Mouse (Mus musculus) embryo, embryonic 9.5 days (tissue): ENCODE measurements around the gene Anapc13.

Source experiments
- DNase-seq: peaks from one replicate; pipeline ENCODE4 v3.0.0-alpha.2; 2017; ENCODE audit errors: extremely low spot score

Anapc13 gene

GRCm38 (mm10) chr9:102625983-102626838 lies at the start of gene Anapc13, which contains the start of gene Cep63:
Gene Anapc13 (plus strand): TSS chr9:102626296.
Gene Cep63 (minus strand): TSS chr9:102626534.
- peak; percentile 98 for DNase-seq

GRCm38 (mm10) chr9:102577480-102577879 lies 48.6 kb upstream of the Anapc13 start:
- DNase-seq: no peak

- DNase-seq: no peak
Observed at GRCm38 (mm10) chr9:102581921-102582469, 44.1 kb upstream of the Anapc13 start.

- no peak for DNase-seq
Observed at GRCm38 (mm10) chr9:102587347-102587746, 38.7 kb upstream of the Anapc13 start.

GRCm38 (mm10) chr9:102594667-102595393 lies 31.3 kb upstream of the Anapc13 start:
- no peak for DNase-seq

GRCm38 (mm10) chr9:102595662-102596436 lies 30.2 kb upstream of the Anapc13 start:
- DNase-seq: no peak

GRCm38 (mm10) chr9:102601187-102601586 lies 24.9 kb upstream of the Anapc13 start:
- DNase-seq: no peak

GRCm38 (mm10) chr9:102601666-102602065 lies 24.4 kb upstream of the Anapc13 start:
- DNase-seq: no peak

- DNase-seq: no peak
Observed at GRCm38 (mm10) chr9:102605162-102605561, 20.9 kb upstream of the Anapc13 start.

- DNase-seq: no peak
Observed at GRCm38 (mm10) chr9:102607471-102607870, 18.6 kb upstream of the Anapc13 start.

GRCm38 (mm10) chr9:102609221-102609620 lies 16.9 kb upstream of the Anapc13 start:
- DNase-seq: no peak

- no peak for DNase-seq
Observed at GRCm38 (mm10) chr9:102615071-102615470, 11.0 kb upstream of the Anapc13 start.

- no peak for DNase-seq
Observed at GRCm38 (mm10) chr9:102616267-102616666, 9.8 kb upstream of the Anapc13 start.

- no peak for DNase-seq
Observed at GRCm38 (mm10) chr9:102621385-102621784, 4.7 kb upstream of the Anapc13 start.

- DNase-seq: peak; percentile 52
Observed at GRCm38 (mm10) chr9:102622192-102622857, 3.8 kb upstream of the Anapc13 start.

- no peak for DNase-seq
Observed at GRCm38 (mm10) chr9:102622876-102623275, 3.2 kb upstream of the Anapc13 start.

- no peak for DNase-seq
Observed at GRCm38 (mm10) chr9:102623581-102623980, 2.5 kb upstream of the Anapc13 start.

GRCm38 (mm10) chr9:102625401-102625982 lies 604 bp upstream of the Anapc13 start:
- no peak for DNase-seq

- DNase-seq: no peak
Observed at GRCm38 (mm10) chr9:102626839-102627225, 736 bp downstream of the Anapc13 start.

- no peak for DNase-seq
Observed at GRCm38 (mm10) chr9:102627442-102627841, 1.3 kb downstream of the Anapc13 start.

GRCm38 (mm10) chr9:102629052-102629451 lies 3.0 kb downstream of the Anapc13 start:
- no peak for DNase-seq
